Mouse (Mus musculus): ENCODE results near the gene Mical2. TPM values are rescaled to one million over a fixed set of nuclear protein-coding genes. Genes with fewer than 3 reads are reported as not detected.

Gene Mical2
- total RNA-seq, 2 experiments from 2014 or later = 80.8 to 101 TPM

DNA sequence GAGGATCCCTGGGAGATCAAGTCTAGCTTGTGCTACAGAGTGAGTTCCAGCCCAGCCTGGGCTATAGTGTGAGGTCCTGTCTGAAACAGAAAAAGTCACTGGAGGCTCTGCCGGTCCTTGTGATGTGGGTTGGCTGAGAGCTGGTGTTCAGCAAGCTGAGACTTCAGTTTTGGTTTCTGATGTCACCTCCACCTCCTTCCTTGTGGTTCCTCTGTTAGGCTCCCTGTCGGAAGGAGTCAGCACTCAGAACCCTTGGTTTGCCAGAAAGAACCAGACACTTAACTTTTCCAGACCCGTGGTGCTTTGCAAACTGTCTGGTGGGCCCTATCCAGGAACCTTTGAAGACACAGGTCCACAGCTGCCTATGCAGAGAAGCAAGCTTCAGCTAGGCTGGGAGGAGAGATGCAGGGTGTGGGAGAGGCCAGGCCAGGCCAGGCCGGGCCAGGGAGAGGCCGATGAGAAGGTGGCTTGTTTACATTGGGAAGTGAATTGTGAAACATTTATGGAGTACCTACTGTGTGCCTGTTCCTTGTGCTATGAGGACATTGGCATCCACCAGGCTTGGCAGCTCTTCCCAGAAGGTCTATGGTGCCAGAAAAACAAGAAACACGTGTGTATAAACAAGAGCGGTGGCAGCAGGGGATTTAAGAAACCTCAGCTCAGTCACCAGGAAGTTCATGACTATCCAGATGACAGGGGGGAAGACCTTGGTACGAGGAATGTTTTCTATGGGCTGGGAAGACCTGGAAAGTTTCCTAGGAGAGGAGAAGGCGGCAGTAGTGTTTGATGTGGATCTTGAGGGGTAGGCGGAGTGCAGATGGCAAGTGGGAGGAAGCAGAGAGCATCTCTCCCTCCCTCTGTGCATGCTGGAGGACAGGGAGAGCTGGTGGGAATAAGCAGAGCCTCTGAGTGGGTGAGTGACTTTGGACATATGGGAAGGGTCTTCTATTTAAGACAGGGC lies 13.4 kb downstream of the Mical2 start:
- no peak for DNase-seq

DNA sequence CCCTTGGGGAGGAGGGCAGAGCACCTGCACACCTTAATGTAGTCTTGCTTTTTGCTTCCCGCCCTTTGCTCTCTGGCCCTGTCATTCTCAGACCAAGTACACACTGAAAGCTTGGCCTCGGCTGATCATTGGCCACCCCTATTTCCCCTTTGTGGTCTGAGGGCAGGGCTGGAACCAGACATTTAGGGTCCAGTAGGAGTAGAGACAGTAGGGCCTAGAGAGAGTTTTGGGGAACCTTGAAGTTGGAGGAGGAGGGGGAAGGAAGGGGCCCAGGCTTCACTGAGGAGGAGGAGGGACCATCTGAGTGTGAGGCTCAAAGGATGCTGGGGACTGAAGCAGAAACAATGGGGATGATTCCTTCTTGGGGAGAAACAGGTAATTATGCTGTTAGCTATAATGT lies 15.1 kb downstream of the Mical2 start:
- DNase-seq = no peak
- intact Hi-C loops (cut with DNase I) = no loop called here

More for the DNA sequence above, 13.4 kb downstream of the Mical2 start:
- intact Hi-C loops (cut with DNase I) = loop anchor here (5.0 kb wide), 1 partner anchor 58 kb away; no protein-coding TSS in a partner anchor

DNA sequence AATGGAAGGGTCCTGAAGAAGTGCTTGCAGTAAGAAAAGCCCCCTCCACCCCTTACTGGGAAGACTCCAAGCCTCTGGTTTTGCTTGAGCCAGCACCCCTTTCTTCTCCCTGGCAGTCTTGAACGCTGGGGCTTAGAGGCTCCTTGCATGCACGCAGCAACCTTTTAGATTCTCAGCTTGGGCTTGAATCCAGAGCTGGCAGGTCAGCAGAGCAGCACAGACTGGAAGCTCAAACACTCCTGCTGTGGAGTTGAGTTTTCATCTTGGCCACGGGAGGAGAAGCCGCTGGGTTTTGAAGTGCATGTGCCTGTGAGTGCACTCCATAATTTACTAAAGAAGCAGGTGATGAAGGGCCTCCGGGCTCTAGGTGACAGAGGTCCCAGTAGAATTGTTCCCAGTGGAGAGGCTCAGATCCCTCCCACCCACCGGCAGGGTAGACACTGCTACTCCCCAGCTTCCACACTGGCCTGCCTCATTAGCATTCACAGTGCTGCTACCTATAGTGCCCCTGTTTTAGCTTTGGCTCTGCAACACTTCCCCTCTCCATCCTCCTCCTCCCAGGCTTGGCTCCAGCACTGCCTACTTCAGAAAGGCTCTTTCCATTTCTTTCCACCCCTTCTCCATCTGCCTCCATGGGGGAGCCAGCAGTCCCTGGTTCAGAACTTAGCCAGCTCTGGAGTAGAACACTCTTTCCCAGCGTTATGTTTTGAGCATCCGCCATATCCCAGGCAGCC lies 15.7 kb downstream of the Mical2 start:
- DNase-seq = no peak
- intact Hi-C loops (cut with DNase I) = no loop called here

DNA sequence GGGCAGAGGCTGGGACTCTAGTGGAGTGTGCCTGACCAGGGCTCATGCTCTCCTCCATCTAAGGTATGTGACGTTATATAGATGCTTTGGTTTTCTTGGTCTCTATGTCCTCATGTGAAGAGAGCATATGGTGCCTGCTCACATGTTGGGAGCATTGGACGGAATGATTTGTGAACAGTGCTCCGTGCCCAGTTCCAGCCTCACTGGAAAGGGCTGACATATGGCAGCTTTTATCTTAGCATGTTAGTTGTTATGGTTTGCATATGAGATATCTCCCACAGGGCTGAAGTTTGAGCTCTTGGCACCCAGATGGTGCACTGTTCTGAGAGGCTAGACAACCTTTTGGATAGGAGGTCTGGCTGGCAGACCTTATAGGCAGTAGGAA lies 16.3 kb downstream of the Mical2 start:
- DNase-seq = no peak
- intact Hi-C loops (cut with DNase I) = no loop called here

DNA sequence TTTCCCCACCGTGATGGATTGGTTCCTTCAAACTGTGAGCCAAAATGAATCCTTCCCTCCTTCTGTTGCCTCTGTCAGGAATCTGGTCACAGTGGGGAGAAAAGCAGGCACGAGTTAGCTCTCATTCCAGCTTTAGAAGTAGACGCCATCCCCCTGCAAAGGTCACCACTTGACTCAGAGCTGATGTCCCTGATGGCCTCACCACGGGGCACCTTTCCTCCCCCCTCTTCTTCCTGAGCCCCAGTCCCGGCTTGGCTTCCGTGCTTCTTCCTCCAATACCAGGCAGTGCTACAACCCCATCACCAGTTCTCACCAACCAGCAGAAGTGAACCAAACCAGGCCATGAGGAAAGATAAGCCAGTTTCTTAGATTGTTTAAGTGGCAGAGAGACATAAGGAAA lies 16.9 kb downstream of the Mical2 start:
- intact Hi-C loops (cut with DNase I) = no loop called here
- DNase-seq = no peak

DNA sequence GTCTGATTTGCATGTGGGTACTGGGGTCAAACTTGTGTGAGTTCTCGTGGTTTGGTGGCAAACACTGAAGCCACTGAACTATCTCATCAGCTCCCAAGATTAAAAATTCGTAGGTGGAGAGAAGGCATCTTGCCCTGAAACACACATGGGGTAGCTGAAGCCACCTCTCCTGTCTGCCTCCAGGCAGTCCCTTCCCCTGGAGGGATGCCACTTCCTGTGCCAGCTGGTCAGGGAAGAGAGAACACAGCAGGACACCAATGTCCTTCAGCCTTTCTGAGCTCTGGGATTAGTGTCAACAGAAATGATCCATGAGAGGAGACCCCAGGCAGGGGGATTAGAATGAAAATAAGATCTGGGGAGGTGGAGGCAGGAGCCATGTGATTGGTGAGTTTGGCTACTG lies 18.4 kb downstream of the Mical2 start:
- no peak for DNase-seq

DNA sequence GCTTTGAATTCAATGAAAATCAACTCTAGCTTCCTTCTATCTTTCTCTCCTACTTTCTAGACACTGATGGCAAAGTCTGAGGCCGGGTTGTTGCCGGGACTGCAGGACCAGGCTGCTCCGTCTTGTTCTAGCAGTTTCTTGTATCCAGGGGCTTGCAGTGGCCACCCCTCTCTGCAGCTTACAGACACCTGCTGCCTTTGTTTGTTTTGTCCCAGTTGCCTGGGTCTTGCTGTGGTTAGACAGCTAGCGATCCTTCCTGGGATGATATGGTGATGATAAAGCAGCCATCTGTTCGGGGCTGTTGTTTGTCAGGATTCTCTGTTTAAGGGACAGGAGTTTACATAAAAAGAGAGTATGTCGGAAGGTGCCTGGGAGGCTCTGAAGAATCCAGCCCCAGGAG lies 19.0 kb downstream of the Mical2 start:
- intact Hi-C loops (cut with DNase I) = no loop called here
- DNase-seq = no peak

More for the DNA sequence above, 18.4 kb downstream of the Mical2 start:
- intact Hi-C loops (cut with DNase I) = no loop called here

DNA sequence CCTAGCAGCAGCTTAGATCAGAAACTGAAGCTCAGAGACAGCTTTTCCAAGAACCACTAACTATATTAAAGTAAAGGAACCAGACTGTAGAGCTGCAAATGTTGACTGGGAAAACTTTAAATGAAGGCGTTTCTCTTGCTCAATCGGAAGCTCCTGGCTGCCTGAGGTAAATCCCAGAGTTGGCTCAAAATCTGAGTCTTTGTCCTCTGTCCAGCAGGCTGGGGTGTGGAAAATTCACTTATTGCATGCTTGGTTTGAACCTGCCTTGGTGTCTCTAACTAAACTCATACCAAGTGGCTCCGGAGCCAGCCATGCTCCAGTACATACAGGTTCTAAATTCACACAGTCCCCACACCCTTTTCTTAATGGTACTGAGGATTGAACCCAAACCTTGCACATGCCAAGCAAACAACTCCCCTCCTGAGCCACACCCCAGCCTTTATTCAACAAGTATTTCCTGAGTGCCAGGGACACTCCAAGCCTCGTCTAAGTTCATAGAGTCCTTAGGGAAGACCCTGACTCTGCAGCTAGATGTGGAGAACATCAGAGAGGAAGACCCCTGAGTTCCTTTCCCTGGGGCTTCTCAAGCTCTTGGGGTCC lies 20.3 kb downstream of the Mical2 start:
- DNase-seq = no peak
- intact Hi-C loops (cut with DNase I) = no loop called here

DNA sequence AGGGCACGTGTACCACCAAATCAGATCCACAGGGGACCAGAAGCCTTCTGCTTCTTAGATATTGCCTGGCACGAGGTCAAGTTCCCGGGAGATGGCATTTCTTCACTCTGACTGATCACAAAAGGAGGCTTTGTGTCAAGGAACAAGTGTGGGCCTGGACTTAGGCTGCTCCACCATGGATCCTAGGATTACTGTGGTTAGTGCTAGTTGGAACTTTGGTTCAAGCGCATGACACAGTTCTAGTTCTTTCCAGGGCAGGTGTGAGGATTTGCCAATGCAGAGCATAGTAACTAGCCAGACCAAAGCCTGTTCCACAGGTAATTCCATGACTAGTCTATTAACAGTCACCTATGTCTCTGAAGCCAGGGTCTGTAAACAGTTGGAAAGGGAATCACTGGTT lies 20.8 kb downstream of the Mical2 start:
- intact Hi-C loops (cut with DNase I) = no loop called here

DNA sequence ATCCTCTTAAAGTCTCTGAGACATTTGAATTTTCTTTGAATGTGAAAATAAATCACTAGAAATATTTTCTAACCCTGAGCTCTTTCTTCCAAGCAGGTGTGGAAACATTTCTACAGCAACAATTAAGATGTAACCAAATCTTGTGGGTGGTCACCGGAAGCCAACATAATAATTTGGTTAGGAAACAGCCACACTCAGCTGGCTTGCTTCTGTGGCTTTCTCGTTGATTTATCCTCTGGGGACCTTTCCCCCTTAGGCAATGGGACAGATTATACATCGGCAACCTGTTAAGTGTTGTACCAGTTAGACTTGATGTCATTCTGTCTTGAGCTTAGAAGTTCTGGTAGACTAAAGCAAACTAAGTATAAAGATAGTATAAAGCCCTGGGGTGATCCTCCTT lies 22.2 kb downstream of the Mical2 start:
- intact Hi-C loops (cut with DNase I) = no loop called here
- DNase-seq = no peak

More for the DNA sequence above, 20.8 kb downstream of the Mical2 start:
- no peak for DNase-seq

DNA sequence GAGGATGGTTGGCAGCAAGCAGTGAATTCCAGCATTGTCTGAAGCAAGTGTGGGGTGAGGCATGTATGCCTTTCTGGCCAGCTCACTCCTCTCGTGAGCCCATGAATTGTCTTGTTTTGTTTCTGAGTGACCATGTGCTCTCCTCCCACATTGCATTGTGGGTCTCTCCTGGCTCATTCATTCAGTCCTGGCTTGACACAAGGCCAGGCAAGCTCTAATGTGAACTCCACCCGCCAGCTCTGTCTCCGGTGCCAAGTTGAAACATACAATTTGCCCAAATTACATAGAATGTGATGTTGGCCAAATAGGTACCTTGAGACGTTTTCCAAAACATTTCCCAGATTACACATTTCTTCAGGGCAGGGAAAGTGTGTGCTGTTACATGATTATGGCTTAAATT lies 23.8 kb downstream of the Mical2 start:
- no peak for DNase-seq
- intact Hi-C loops (cut with DNase I) = no loop called here

DNA sequence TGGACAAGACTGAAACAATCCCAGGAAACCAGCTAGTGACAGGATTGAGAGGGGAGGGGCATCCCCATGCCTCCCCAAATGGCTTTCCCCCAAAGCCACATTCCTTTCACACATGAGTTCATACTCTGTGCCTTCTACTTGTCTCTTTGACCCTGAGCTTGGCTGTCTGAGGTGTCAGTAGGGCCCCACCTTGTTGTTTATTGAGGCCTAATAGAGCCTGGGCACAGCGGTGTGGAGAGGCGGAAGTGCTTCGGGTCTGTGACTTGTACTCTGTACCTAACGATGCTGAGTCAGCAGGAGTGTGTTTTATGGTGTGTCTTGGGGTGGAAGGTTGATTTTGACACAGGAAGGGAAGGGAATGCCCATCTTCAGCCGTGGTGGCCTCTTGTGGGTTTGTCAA lies 26.4 kb downstream of the Mical2 start:
- no peak for DNase-seq
- intact Hi-C loops (cut with DNase I) = no loop called here

DNA sequence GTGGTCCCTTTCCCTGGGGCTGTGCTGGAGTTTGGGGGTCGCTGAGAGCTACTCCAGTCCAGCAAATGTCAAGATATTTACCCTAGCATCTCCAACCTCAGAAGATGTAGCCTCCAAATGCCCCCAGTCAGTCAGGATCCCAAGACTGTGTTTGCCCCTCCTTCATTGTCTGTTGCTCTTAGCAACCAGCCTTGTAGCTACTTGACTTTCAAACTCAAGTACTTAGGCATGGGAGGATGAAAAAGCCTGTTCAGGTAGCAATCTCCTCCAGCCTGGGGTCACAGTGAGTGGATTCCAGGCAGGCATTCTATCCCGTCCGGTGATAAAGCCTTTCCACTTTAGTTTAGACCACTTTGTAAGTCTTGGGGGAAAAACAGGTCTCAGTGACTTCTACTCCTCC lies 28.6 kb downstream of the Mical2 start:
- DNase-seq = no peak

DNA sequence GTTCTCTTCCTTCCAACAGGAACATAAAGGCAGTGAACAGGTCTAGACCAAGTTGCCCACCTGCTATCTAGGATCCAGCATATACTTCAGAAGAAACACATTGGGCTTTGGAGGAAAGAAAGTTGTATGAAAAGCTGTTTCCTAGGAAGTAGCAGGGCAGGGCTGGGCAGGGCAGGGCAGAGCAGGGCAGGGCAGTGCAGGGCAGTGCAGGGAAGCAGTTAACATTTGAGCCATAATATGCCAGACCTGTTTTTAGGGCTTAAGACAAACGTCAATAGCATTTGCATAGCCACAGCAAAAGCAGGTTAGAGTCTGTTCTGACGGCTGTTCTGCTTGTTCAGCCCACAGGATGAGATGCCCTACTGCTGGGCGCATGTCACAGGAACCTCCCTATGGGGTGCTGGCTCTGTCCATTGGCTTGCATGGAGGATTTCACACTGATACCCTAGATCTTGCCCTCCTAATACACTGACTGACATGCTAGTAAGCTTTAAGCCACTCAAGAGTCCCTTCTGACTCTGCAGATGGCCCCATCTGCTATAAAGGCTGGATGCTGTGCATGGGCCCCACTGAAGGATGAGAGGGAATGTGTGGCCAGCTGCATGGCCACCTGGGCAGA lies 29.7 kb downstream of the Mical2 start:
- no peak for DNase-seq
- intact Hi-C loops (cut with DNase I) = no loop called here

More for the DNA sequence above, 28.6 kb downstream of the Mical2 start:
- intact Hi-C loops (cut with DNase I) = no loop called here

DNA sequence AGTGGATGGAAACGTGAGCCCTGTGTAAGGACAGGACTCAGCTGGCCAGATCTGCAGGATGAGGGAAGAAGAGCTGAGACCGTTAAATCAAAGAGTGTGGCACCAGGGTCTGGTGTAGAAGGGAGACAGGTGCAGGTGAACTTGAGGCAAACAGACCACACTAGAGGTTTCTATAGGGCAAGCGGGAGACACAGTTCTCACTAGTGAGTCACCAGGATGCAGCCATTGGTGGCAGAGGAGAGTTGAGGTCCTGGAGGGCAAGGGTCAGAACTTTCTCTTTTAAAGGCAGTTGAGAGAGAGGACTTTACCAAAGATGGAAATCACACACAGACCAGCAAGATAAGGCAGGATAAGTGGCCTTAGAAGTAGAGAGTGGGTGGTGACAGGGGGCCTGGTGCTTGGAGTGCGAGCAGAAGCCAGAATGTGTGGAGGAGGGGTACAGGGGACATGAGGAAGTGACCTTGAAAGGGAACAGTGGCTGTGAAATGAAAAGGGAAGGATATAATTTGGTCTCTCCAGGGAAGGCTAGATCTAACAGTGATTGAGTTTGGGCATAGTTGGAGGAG lies 32.8 kb downstream of the Mical2 start:
- intact Hi-C loops (cut with DNase I) = no loop called here

DNA sequence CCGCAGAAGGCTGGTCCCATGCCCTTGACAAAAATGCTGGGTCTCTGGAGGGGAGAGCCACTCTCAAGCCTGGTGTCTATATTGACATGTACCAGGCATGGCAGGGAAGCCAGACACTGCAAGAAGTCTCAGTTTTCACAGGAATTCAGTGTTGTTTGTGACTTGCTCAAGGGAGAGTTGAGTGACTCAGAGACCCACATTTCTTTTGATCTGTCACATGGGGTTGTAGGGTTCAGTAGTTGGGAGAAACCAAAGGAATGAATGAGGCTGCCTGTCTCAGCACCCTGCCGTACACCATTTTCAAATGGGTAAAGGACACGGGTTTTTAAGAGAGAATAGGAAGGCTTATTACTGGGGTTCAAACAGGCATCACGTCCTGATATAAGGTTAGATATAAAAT lies 33.6 kb downstream of the Mical2 start:
- intact Hi-C loops (cut with DNase I) = no loop called here
- DNase-seq = no peak

More for the DNA sequence above, 32.8 kb downstream of the Mical2 start:
- DNase-seq = no peak

DNA sequence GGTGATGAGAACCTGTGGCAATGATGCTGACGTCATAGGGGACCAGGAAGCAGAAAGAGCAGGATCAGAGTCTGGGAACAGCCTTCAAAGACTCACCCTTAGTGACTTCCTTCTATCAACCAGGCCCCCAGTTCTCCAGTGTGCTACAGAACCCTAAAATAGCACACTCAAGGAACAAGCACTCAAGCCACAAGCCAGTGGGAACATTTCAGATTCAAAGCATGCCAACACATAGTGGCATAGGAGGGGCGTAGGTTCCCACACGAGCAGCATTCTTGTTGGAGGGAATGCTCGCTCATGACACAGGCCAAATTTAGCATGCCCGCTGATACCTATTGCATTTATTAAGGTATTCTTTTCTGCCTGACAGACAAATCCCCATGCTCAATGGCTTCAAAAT lies 35.5 kb downstream of the Mical2 start:
- intact Hi-C loops (cut with DNase I) = no loop called here
- DNase-seq = no peak

DNA sequence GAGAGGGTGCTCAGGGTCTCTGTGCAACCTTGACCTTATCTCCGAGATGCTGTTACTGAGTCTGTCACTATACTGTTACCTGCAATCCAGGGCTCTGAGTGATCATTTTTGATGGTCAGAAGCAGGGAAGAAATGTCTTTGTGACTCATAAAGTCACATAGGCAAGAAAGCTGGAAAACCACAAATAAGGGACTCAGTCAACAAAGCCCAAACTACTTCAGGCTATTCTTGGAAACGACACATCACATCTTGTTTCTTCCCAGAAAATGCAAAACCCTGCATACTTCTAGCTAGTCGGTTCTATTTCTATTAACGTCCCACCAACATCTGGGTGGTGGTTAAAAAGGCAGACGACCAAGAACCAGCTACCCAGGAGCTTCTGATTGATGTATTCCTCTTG lies 41.6 kb downstream of the Mical2 start:
- intact Hi-C loops (cut with DNase I) = no loop called here
- DNase-seq = no peak

DNA sequence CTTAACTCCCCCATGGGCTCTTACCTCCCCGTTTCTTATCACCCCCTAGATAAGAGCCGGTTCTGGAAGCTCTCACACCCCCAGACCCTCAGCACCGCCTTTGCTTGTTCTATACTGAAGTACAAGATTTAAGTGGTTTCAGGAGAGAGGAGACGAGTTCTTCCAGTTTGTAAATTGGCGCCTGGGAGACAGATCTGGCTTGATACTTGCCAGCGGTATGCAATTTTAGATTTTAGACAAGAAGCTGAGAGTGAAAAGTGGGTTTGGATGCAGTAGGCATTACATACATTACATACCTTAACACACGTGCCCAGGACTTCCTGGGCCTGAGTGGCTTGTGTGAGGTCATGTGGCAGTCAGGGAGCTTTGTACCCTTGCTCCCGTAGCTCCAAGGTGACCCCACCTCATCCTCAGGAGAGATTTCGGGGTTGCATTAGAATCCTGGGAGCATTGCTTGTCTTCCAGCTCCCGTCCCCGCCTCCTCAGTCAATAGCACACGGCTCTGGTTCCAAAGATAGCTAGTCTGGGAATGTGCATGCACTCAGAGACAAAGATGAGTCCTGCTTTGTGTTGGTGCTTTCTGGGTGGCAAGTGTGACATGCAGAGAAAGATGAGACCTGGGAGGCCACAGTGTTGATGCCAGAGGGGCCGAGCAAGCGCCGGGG lies 43.2 kb downstream of the Mical2 start:
- no peak for DNase-seq
- intact Hi-C loops (cut with DNase I) = no loop called here

DNA sequence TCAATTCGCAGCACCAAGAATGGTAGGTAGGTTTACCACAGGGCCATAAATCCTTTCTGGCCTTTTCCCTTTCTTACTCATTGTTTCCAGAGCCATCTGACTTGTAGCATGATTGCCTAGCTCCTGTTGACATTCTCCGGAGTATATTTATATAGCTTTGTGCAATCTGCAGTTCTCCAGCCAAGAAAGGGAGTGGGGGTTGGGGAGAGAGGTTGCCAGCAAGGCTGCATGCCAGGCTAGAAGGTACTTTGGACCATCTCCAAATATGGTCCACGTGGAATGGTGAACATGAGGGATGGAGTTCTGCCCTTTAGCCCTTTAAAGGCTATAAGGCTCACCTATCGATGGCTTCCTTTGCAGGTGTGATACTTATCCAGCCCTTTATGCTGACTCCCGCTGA lies 45.2 kb downstream of the Mical2 start:
- peak; percentile 51 to 66 for DNase-seq
- intact Hi-C loops (cut with DNase I) = loop anchor here (5.0 kb wide), 1 partner anchor 46 kb away; no protein-coding TSS in a partner anchor

All from heart, postnatal 36 days (tissue).